Mouse (Mus musculus): Measurements from ENCODE around the gene Tk1.
A peak's percentile ranks its signal among the peaks of the same experiment; 100 is the strongest.
"Not testable (repeated sequence)": the region's sequence is repeated elsewhere in the genome, so short reads cannot be mapped to it uniquely, and the experiment has no call there.

Gene Tk1

DNA sequence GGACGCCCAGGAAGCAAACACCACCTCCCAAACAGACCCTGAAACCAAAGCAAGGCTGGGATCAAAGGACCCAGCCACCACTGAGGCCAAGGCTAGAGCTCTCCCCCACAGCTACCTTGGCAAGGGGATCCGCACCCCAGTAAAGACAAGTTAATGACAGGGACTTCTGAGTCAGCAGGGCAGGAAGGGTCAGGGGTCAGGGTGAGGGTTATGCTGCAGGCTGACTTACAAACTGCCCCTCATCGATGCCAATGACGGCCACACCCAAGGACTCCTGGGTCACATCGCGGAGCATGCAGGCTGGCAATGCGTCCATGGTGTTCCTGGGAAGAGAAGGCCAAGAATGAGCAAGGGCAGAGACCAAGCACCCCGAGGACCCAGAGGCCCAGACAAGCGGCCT lies 4.0 kb downstream of the Tk1 start:
- no peak for DNase-seq (ENCODE audit: low read depth)

DNA sequence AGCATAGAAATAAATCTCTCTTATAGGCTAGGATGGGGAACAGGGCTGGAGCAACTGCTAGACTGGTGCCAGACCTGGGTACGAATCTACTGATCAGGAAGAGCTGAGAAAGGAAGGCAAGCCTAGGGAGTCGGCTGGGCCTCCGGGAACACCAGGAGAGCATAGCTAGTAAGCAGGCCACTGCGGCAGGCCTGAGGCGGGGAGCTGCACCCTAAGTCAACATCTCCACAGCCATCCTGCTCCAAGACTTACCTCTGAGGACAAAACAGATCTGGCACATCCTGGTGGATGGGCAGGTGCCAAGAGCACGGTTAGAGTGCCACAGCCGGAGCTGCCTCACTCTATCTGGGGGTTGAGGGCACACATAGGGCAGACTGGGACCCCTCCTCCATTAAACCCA lies 5.7 kb downstream of the Tk1 start:
- no peak for DNase-seq (ENCODE audit: low read depth)

DNA sequence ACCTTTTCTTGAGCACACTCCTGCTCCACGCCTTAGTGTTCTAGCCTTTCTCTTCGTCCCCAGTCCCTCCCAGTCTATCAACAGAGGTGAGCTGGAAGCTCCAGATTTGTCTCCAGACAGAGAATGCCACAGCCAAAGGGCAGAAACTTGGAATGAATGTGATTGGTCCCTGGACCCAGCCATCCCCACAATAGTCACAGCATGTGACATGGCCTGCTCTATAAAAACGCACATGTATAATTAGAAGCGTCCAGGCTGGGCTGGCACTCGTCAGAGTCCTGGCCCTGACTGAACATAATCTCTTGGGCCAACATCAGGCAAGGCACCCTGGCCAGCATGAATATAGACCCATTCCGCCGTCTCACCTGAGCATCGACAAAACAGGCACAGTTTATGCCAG lies 6.8 kb downstream of the Tk1 start:
- no peak for DNase-seq (ENCODE audit: low read depth)

DNA sequence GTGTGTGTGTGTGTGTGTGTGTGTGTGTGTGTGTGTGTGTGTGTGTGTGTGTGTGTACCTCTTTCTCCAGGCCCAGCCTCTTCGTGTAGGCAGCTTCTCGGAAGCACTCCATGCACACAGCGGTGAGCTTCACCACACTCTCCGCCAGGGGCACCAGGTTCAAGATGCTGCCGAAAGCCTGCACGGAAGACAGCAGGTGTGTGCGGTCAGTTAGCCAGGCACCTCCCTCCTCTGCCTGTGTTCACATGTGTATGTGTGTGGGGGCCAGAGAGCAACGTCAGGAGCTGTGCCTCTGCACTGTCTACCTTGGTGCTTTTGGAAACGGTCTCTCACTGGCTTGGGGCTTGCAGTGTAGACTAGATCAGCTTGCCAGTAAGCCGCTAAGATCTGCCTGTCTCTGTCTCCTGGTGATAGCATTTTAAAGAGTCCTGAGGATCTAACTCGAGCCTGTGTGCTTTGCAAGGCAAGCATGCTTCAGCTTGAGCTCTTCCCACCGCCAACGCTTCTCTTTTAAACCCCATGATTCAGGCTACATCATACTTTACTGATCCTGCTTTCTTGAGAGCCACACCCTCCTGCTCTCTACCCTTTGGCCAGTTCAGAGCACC lies 9.4 kb downstream of the Tk1 start:
- DNase-seq (ENCODE audit: low read depth) = no peak

DNA sequence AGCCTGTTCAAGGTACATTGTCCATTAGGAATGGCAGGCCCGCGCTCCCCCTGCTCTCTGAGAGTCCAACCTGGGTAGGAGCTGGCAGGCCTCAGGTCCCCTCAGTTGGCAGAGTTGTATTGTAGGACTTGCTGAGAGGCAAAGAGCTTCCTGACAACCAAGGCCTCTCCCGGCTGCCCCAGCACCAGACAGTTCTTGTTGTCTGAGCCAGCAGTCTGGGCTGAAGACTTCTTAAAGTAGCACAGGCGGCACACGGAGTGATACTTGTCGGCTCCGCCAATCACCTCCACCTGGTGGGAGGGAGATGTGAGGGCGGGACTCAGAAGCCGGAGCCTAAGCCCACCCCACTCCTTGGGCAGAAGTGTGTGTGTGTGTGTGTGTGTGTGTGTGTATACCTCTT lies 10.0 kb downstream of the Tk1 start:
- not testable (repeated sequence) for DNase-seq (ENCODE audit: low read depth)

DNA sequence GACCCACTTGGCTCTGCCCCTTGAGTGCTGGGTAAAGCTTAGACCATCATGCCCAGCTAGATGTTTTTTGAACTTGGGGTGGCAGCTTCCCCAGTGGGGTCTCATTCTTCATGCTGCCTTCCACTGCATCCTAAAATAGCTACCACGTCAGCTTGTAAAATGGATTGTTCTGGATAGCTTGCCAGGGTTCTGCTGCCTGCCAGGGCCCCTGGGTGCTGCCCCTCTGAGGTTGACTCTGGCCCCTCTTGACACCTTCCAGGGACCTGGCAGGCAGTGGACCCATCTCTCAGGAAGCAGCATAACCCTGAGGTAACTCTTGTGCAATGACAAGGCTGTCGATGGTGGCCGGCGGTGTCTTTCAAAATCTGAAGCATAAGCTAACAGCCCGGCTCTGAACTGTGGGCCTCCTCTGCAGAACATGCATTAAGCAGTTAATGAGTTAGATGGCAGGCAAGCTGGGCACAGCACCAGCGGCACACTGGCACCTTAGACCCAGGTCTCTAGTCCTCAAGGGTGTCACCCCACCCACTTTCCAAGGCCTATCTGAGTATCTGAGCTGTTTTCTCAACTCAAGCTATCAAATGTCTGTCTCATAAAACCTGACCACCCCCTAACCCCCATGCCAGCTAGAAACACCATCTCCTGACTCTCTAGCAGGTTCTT lies 11.1 kb downstream of the Tk1 start:
- no peak for DNase-seq (ENCODE audit: low read depth)

DNA sequence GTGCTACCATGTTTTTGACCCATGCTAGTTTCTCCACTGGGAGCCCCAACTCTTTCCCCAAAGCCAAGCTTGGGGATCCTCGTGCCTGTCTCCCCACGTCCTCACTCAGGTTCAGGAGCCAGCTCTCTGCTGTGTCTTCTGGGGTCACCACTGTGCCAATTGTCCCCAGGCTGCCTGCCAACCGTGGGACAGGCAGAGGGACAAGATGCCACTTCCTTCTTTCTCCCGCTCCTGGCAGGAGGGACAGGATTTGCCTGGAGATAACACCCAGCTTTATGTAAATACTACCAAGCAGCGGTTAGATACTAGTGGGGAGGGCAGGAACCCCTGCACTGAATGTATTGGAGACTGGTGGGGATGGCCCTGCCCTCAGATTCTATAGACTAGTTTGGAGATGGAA lies 12.0 kb downstream of the Tk1 start:
- no peak for DNase-seq (ENCODE audit: low read depth)

DNA sequence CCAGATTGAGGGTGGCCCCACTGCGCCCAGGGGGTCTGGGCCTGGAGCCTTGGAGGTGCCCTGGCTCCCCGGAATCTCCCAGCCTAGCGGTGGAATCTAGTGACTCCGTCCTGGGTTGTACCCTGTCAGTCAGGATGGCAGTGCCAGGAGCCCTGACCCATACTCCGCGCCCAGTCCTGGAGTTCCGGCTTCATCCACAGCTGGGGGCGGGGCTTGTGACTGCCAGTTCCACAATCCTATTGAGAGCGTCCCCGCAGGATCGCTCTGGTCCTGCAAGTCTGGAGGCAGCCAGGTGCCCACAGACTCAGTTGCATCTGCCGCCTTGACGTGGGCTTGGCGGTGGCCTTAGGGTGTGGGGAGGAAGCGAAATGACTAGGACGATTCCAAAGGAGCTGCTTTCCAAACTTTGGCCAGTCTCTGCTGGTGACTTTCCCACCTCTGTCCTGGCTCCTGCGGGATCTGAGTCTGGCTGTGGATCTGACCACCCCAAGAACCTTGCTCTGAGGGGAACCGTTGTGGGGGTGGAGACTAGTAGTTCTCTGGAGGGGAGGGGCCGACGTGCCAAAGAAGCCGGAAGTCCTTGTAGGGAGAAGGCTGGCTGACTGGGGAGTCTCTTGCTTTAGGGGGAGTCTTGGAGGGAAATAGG lies 15.4 kb downstream of the Tk1 start:
- peak; percentile 84 for DNase-seq (ENCODE audit: low read depth)

DNA sequence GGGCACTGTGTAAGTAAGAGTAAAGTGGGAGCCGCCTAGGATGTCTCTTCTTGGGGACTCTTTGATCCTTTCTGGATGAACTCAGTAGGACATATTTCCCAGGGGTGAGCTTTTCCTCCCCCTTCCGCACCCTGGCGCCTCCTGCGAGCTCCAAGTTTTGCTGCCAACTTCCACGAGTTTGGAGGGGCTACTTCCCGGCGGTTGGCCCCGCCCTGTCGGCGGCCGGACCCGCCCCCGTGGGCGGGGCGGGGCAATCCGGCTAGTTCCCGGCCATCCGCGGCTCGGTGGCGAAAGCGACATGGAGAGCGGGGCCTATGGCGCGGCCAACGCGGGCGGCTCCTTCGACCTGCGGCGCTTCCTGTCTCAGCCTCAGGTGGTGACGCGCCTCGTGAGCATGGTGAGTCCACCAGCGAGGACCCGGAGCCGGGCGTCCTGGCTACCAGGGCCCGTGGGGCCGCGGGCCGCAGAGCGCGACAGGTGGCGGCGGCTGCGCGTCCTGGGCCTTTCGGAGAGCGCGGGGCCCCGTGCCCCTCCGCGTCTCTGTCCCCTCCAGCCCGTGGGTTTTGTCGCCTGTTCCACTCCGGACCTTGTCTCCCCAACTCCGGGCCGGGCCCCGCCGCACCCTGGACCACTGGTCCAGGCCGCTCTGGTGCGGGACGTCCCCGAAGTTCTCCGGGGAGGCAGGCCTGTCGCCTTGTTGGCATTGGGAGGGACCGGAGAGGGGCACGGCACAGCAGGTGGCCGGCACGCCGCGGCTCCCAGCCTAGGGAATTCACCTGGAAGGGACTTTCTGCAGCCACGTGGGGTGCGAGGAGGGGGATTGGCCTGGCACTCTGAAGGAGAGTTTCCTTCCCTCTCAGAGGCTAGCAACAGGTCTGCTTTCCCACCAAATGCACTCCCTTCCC lies 16.2 kb downstream of the Tk1 start, which contains the start of the genes Gm20708 and Syngr2:
Gm20708 (plus strand) TSS at position 262 of the 905 bp plus-strand sequence.
Syngr2 (plus strand) TSS at position 262 of the 905 bp plus-strand sequence.
- DNase-seq (ENCODE audit: low read depth) = peak; percentile 71

DNA sequence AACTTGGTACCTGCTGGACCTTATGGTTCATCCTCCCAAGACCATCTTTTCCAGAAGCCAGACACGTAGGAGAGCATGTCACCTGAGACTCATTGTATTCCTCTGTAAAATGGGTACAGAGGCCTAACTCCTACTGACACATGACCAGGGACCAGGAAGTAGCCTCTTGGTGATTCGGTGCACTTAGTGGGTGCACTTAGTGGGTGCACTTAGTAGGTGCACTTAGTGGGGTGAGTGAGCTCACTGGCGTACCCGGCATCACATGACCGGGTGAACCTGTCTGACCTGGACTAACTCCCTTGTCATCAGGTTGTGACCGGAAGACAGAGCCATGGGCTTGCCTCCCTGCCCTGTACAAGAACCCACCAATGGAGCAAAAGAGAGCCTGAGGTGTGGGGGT lies 19.1 kb downstream of the Tk1 start:
- DNase-seq (ENCODE audit: low read depth) = no peak

DNA sequence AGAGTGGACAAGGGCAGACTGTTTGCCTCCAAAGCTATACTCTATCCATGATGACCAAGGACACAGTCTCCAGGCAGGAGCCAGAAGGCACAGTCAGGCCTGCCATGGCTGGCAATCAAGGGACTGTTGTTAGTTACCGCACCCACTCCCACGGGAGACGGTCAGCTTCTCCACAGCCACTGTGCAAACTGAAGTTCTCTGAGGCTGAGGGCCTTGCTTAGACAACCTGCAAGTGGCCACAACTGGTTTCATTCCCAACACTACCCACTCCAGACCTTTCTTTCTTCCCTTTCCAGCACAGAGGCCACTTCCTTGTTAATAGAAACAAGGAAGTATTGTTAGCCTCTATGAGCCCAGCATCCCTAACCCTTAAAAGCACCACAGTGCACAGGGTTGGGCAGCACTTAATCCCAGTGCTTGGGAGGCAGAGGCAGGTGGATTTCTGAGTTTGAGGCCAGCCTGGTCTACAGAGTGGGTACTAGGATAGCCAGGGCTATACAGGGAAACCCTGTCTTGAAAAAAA lies 22.7 kb downstream of the Tk1 start:
- DNase-seq (ENCODE audit: low read depth) = no peak

DNA sequence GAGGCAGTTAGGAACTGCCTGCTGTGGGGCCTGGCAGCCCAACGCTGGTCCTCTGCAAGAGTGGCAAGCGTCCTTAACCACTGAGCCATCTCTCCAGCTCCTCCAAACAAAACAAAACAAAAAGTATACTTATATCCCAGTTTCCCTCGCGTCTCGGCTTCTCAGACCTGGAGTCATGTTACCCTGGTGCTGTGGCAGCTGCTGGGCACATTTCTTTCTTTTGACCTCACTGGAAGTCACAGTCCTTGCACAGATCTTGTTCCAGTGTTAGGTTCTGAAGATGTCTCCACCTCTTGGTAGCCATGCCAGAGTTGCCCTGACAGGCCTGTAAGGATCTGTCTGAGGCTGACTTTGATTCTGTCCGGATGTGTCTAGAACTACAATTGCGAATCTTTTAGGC lies 24.2 kb downstream of the Tk1 start:
- no peak for DNase-seq (ENCODE audit: low read depth)

DNA sequence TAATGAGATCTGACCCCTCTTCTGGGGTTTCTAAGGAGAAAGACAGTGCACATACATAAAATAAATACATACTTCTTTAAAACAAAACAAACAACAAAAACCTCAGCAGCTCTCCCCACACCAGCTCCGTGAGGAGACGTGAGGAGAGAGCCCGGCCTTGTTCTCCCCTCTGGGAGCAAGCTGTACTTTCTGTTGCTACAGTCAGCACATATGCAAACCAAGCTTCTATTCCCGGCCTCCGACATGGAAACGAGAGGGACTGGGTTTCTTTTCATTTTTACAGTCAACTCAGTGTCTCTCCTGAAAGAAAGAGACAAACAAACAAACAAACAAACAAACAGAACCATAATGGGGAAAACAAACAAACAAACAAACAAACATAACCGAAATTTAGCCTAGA lies 25.9 kb downstream of the Tk1 start:
- DNase-seq (ENCODE audit: low read depth) = no peak

DNA sequence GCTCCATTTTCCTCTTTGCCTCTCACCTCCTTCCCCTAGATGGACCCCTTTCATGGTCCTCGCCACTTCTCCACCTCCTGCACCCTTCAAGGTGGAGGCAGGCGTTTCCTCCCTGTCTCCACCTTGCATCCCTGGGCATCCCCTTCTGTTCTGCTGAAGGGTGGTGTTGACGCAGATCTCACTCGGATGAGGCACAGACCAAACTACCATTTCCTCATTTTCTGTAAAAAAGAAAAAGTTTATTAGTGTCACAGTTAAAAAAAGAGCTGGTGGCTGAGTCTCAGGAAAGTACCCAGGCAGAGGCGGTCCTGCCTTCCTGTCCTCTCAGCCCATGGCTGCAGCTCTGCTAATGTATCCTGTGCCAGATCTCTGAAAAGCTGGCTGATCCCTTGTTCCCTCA lies 26.7 kb downstream of the Tk1 start:
- DNase-seq (ENCODE audit: low read depth) = no peak

DNA sequence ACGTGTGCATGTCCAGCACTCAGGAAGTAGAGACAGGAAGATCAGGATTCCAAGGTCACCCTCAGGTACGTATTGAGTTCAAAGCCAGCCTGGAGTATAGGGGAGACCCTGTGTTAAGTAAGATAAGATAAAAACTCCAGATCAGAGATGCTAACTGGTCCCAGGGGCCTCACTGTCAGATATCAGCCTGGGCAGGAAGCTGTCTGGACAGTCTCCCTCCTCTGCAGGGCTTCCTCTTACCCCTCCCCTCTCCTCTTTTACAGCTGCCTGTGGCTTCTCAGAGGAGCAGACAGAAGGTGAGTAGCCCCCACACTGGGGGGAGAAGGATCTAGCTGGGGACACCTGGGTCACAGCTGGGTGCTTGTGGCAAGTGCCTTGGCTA lies 27.7 kb downstream of the Tk1 start:
- DNase-seq (ENCODE audit: low read depth) = no peak

DNA sequence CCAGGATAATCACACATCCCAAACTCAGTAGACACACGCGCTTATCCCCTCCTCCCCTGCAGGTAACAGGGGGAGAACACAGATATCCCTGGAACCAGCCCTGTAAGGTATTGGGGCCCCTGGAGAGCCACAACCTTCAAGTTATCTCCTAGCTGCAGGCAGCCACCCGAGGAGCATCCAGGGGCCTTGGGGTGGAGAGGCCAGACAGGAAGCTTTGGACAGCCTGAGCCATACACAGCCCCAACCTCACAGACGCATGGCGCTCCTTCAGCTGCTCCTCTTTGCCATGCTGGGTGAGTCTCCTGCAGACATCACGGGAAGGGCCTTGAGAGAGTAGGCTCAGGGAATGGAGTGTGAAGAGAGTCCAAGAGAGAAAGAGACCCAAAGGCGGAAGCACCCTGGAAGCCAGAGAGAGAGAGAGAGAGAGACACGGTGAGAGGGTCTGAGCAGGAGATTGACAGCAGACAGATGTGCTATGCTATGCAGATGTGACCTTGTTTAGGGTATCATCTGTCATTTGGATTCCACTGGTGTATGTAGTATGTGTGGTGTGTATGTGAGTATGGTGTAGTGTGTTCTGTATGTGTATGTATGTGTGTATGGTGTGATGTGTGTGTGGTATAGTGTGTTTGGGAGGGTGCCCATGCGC lies 28.3 kb downstream of the Tk1 start, which contains the start of gene 6030468B19Rik:
6030468B19Rik (plus strand) TSS at position 150 of the 649 bp plus-strand sequence.
- DNase-seq (ENCODE audit: low read depth) = no peak

DNA sequence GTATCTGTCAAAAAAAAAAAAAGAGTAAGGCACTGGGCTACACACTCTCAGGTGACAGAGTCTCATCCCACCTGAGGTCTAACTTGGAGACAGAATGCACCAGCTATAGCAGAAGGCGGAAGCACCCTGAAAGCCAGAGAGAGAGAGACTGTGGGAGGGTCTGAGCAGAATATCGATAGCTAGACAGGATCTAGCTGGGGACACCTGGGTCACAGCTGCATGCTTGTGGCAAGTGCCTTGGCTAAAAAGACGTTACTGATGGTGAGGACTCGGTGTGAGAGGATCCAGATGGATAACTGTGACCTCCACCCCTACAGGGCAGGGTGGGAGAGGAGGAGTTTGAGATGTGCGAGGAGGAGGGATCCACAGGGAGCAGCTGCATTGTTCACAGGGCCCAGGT lies 28.9 kb downstream of the Tk1 start:
- DNase-seq (ENCODE audit: low read depth) = peak; percentile 18

DNA sequence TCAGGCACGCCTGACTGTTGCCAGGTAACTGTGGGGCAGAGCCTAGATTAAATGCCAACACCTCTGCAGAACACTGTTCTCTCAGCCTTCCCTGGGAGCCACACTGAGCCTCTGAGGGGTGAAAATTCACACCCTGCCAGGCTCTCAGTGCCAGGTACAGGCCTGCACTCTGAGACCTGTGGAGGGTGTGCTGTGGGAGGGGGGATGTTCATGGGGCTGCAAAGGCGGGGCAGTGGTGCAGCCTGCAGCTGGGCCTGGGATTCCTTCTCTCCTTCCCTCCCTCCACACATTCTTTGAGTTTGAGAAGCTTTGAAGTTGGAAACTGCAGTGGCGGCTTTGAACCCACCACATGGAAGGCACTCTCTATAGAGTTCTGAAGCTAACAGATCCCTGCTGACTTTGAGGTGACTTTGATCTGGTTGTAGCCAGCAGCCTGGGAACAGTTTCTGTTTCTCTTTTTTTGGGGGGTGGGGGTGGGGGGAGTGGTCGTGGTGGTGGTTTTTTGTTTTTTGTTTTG lies 31.8 kb downstream of the Tk1 start:
- DNase-seq (ENCODE audit: low read depth) = peak; percentile 75

DNA sequence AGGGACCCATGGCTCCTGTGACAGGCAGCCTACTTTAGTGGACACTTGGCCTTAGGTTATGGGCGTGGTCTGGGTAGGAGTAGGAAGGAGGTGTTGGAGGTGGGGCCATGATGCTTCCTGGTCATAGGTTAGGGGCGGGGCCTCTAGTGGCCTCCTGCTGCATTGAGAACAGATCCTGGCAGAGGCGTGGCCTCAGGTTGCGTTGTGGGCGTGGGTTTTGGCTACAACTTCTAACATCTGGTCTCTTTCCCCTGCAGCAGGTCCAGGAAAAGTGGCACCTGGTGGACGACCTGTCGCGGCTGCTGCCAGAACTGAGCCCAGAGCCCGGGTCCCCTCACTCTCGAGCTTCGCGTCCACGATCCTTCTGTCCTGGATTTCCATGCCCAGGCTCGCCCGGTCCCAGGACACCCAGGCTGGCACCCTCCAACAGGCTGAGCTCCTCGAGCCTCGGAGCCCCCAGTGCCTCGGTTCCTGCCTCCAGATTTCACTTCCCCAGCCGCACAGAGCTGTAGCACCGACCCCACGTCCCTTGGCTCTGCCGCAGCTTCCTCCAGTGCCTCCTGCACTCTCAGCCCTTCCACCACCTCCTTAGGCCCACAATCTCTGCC lies 33.5 kb downstream of the Tk1 start:
- peak; percentile 57 for DNase-seq (ENCODE audit: low read depth)

DNA sequence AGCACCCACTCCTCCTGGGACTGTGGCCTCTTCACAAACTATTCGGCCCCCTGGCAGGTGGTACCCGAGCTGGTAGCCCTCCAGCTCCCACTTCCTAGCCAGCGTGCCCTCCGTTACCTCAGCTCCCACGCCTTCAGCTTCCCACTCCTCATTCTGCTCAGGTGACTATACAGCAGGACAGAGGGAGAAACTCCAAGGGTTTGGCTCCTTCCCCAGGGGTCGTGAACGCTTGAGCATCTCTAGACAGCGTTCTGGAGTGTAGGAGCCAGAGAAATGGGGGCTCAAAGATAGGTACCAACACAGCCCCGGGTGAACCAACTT lies 34.5 kb downstream of the Tk1 start:
- DNase-seq (ENCODE audit: low read depth) = no peak
